Mouse (Mus musculus): Measurements from ENCODE around the gene Gm20696.
A peak's percentile ranks its signal among the peaks of the same experiment; 100 is the strongest.

Gene Gm20696

DNA sequence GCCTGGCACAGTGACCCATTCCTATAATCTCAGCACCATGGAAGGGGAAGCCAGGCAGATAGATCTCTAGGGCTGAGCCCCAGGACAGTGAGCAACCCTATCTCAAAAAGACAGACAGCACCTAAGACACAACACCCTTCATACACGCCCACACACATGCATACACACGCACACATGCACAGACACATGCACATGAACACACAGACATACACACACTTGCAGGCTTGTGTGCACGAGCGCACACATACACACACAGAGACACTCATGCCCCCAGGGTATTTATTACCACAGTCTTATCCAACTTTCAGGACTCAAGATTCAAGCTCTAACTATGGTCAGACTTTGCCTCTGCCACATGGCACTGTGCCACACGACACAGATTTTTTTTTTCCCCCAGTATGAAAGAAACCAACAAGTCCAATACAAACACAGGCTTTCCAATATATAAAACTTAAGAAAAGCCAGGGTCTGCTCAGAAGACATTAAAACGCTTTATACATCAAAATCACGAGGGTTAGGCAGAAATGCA, 182.3 kb downstream of the Gm20696 start:
- no peak for DNase-seq (ENCODE audit: low spot score)

- no peak for DNase-seq (ENCODE audit: low spot score)
These were observed 183.0 kb downstream of the Gm20696 start for GRCm38 (mm10) chr6:99483556-99483955.

GRCm38 (mm10) chr6:99481568-99481967, 185.0 kb downstream of the Gm20696 start:
- no peak for DNase-seq (ENCODE audit: low spot score)

DNA sequence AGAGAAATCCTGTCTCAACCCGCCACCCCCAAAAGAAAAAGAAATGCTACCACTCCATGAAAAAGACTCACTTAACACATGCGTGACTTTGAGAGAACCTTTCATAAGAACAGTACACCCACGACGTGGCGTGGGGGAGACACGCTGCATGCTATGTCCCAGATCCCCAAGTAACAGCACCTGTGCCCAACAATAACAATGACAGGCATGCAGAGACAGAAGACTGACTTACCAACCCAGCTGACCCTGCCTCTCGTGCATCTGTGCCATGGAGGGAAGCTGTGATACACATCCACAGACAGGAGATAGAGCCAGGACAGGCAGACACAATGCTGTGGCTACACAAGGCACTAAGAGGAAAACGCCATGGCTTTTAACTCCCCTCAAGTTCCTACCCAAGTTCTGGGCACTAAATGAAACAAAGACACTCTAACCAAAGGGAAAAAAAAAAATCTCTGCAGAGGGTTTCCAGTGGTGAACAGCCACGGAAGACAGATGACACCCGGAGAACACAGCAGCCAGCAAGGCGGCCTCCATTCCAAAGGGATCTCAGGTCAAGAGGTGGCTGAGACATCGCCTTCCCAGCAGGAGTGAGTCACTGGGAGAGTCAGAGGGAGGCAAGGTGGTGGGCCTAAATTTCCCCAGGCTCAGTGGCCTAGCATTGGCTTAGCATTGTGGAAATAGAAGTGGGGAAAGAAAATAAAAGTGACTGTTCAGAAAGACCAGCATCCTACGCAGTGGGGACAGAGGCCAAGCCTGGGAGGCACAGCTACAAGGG, 187.5 kb downstream of the Gm20696 start:
- no peak for DNase-seq (ENCODE audit: low spot score)

- no peak for DNase-seq (ENCODE audit: low spot score)
These were observed 191.6 kb downstream of the Gm20696 start for GRCm38 (mm10) chr6:99475040-99475439.

- DNase-seq (ENCODE audit: low spot score) = no peak
These were observed 195.7 kb downstream of the Gm20696 start for GRCm38 (mm10) chr6:99470906-99471305.

DNA sequence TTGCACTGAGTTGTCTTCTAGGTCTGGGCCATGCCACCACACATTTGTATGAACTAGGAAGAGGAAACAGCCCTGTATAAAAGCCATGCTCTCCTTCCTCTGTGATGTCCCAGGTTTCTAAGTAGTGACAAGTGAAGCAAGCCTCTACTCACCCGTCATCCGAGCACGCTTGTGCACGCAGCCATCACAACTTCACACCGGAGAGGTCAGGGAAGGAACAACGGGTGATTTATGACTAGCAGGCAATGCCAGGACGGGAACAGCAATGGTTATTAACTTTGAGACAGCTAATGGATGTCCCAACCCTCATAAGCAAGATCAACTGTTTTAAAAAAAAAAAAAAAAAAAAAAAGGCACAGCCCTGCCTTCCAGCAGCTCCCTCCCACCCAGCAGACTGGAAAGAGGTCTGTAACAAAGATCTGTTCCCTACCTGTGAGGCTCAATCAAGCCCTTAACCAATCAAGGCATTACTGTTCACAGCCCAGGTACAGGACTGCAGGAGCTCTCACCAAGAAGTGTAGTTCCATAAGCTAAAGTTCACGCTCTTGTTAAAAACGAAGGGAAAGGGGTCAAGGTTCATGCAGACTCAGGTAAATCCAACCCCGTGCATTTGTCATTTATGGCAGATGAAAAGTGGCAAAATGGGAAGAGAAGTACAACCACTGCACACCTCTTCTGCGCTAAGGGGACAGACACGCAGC, 197.3 kb downstream of the Gm20696 start:
- no peak for DNase-seq (ENCODE audit: low spot score)

DNA sequence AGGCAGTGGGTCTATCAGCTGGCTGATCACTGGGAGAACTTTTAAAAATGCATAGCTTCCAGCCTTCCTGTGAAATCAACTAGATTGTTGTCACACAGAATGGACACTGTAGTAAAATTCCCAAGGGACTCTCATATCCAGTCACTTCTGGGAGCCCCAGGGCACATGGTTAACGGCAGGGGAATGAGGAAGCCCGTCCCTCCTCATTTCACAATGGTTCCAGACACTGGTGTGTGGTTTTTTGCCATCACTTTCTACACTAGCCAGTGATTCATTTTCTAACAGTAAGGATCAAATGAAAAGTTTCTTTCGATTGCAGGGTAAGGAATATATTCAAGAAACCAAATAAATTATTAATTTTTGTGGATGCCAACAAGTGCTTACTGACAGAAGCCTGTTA, 198.8 kb downstream of the Gm20696 start:
- DNase-seq (ENCODE audit: low spot score) = no peak

- DNase-seq (ENCODE audit: low spot score) = no peak
These were observed 199.5 kb downstream of the Gm20696 start for GRCm38 (mm10) chr6:99467109-99467508.

GRCm38 (mm10) chr6:99466354-99466753, 200.2 kb downstream of the Gm20696 start:
- DNase-seq (ENCODE audit: low spot score) = no peak

DNA sequence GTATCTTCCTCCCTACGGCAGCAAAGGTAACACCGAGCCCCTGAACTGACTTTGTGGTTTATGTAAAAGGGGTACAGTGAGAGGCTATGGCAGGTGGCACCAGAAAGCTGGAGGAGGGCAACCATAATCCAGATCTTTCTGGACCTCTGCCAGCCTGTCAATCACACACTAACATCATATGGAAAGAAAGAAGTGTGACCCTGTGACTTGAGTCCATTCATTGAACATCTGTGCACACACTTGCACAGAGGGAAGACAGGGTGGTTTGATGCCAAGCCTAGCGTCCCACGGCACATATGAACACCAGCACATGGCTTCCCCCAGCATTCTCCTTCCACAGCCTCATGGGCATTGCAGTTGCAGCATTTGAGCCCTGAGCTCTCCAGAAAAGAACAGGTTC, 202.1 kb downstream of the Gm20696 start:
- DNase-seq (ENCODE audit: low spot score) = no peak

GRCm38 (mm10) chr6:99463906-99464305, 202.7 kb downstream of the Gm20696 start:
- DNase-seq (ENCODE audit: low spot score) = no peak

GRCm38 (mm10) chr6:99458775-99459174, 207.8 kb downstream of the Gm20696 start:
- DNase-seq (ENCODE audit: low spot score) = no peak

DNA sequence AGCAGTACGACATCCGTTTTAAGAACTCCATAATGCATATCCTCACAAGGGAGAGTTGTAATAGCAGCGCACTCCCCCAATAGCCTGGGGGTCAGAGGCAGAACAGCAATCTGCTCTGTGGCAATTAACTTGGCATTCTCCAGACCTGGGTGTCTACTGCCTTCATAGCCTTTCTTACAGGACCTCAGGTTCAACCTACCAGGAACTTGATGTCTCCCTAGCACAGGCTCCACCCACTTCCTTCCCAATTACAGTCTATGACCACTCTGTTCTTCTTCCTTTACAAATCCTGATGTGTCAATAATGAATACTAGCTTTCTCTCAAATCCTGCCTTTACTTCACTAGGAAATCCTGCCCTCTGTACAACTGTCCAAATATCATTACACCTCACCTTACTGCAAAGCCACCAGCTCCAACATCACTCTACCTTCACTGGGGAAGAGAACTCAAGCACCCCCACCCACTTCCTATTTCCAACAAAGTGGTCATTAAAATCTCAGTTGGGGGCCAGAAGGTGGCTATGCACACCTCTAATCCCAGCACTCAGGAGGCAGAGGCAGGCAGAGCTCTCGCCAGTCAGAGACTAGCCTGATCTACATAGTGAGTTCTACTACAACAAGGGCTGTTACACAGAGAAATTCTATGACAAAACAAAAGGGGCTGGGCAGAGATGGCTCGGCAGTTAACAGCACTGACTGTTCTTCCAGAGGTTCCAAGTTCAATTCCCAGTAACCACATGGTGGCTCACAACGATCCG, 212.7 kb downstream of the Gm20696 start:
- no peak for DNase-seq (ENCODE audit: low spot score)

DNA sequence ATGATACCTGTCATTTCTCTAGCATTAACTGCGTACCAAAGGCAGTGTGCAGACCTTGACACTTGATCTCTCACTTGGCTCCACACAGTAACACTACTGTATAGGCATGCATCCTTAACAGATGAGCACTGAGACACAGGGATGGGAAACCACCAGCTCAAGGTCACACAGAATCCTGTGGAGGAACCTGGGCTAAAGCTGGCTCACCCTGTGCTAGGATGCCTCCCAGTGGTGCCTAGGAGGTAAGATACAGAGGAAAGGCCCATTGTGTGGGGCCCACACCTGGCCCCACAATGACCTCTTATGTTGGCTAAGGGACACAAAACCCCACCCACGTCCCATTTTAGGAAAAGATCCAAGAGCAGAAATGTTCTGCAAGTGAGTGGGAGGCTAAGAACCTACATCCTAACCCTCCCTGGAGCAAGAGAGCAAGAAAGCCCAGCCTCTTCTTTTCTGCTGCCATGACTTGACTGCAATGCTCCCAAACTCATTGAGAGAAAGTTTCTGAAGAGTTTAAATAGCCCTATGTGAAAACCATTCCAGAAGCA, 213.9 kb downstream of the Gm20696 start:
- no peak for DNase-seq (ENCODE audit: low spot score)

DNA sequence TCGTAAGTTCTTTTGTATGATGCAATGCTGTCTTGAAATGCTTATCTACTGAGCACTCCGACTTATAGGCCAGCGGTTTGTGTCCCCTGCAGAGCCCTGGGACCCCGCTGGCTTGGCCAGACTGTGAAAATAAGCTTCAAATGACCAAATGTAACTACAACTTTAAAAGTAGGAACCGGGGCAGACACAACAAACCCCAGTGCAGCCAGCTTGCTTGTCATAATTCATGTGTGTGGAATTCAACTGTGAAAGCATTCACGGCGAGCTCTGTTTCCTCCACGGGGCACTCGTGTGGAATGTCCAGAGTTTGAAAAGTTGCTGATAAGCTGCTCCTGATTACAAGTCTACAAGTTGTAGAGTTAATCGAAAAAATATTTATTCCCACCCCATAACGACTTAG, 215.1 kb downstream of the Gm20696 start:
- DNase-seq (ENCODE audit: low spot score) = no peak

- DNase-seq (ENCODE audit: low spot score) = no peak
These were observed 219.2 kb downstream of the Gm20696 start for GRCm38 (mm10) chr6:99447447-99447846.

GRCm38 (mm10) chr6:99446801-99447415, 219.7 kb downstream of the Gm20696 start:
- DNase-seq (ENCODE audit: low spot score) = no peak

DNA sequence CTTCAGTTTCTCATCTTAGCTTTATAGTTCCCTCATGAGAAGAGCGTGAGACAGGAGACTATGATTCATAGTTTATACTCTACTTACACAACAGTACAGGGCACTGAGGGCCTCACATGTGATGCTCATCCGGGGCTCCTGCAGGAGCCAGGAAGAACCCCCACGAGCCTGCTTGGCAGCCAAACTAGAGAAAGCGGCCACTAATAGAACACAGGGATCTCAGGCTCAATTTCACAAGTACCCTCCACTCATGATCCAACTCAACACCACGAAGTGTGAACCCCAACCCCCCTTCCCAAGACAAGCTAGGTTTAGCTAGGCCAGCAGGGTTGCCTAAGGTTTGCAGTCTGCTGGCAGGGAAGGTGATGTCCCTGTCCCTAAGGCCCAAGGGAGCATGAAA, 223.1 kb downstream of the Gm20696 start:
- DNase-seq (ENCODE audit: low spot score) = no peak

DNA sequence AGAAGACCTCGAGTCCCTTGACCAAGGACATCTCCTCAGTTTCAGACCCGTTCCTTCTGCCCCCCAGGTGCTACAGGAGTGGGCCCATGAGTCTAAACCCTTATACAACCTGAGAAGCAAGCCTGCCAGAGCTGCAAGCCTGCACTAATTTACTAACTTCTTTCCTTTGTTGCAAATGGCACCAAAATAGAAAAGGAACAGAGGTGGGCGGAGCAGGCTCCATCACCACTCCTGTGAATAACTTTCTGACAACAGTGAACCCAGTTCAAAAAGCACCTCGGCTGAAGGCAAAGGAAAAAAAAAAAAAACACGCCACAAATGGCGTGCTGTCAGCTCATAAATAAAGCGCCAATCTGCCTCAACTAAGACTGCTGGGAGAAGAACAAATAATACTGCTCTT, 225.5 kb downstream of the Gm20696 start:
- no peak for DNase-seq (ENCODE audit: low spot score)

DNA sequence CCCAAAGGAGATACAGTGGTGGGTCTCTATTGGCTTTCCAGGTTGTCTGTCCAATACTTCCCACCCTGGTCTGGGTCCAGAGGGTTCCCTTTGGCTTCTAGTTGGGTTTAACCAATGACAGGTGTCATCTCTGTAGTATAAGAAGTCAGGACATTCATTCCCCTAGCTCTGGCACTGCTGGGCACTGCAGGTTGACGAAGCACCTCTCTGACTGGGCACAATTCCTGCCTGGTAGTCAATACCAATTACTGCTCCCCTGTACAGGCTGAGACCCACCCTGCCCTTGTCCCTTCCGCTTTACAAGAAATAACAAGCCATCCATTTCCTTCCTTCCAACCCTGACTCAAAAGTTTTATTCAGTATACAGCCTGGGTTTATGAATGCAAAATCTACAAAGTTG, 226.0 kb downstream of the Gm20696 start:
- DNase-seq (ENCODE audit: low spot score) = no peak

DNA sequence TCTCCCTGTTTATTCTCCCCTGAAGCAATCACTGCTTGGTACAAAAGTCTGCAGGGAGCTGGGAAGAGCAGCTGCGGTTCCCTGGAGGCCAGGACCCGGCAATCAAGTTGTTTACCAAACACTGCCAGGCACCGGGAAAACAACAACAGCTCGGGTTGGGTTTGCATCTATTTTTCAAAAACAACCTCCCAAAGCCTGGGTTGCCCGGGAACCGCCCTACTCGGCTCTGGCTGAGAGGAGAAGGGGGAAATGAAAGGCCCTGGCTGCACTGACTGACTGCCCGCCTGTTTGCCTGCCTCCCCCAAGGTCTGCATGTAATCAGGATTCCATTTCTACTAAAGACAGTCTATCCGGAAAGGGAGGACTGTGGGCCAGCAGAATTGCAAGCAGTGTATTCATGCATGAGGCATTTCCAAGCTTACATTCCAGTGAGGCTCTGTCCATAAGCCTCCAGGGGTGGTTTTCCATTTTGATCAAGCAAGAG, 226.7 kb downstream of the Gm20696 start:
- peak; percentile 54 for DNase-seq (ENCODE audit: low spot score)

Data from testis, postnatal 10 days (tissue).